Mouse (Mus musculus) liver, embryonic 11.5 days (tissue): Measurements from ENCODE around the gene Uso1. TPM values are rescaled to one million over a fixed set of nuclear protein-coding genes. Genes with fewer than 3 reads are reported as not detected.
"Not testable (repeated sequence)": the region's sequence is repeated elsewhere in the genome, so short reads cannot be mapped to it uniquely, and the experiment has no call there.

Experiments used
- ATAC-seq: fragments of 200-750 bp; cut with Nextera tagmentation; replicated peaks from 2 replicates; pipeline ENCODE4 v1.8.0; 2017; ENCODE audit warnings: moderate number of reproducible peaks, mild to moderate bottlenecking, moderate TSS enrichment, moderate library complexity; ENCODE audit not compliant: low FRiP score
- DNase-seq: peaks from one replicate; pipeline ENCODE4 v3.0.0-alpha.2; 2017; ENCODE audit warnings: low spot score
- H3K27ac ChIP-seq: fragments of 300-500 bp; sonication (generic); 2 replicates; pipeline ENCODE4 v1.5.1; 2014; ENCODE audit warnings: mild to moderate bottlenecking, low read depth, low read length, control low read depth
- H3K27me3 ChIP-seq: fragments of 300-500 bp; sonication (generic); replicated peaks from 2 replicates; pipeline ENCODE4 v1.6.1; 2014; ENCODE audit warnings: low read length, mixed read lengths; ENCODE audit not compliant: control insufficient read depth, insufficient read depth
- H3K36me3 ChIP-seq: fragments of 300-500 bp; sonication (generic); 2 replicates; pipeline ENCODE4 v1.6.1; 2014; ENCODE audit warnings: mild to moderate bottlenecking, low read length, moderate library complexity, mixed read lengths; ENCODE audit not compliant: control insufficient read depth, insufficient read depth
- H3K4me1 ChIP-seq: fragments of 300-500 bp; sonication (generic); replicated peaks from 2 replicates; pipeline ENCODE4 v1.6.1; 2014; ENCODE audit warnings: low read length, mixed read lengths; ENCODE audit not compliant: control insufficient read depth, insufficient read depth
- H3K4me2 ChIP-seq: fragments of 300-500 bp; sonication (generic); 2 replicates; pipeline ENCODE4 v1.6.1; 2014; ENCODE audit warnings: mild to moderate bottlenecking, control low read depth, moderate library complexity
- H3K4me3 ChIP-seq: fragments of 300-500 bp; sonication (generic); 2 replicates; pipeline ENCODE4 v1.5.1; 2014; ENCODE audit warnings: low read depth, low read length, control low read depth
- H3K9ac ChIP-seq: fragments of 300-500 bp; sonication (generic); 2 replicates; pipeline ENCODE4 v1.6.1; 2014; ENCODE audit warnings: low read depth, low read length, control low read depth
- H3K9me3 ChIP-seq: fragments of 300-500 bp; sonication (generic); 2 replicates; pipeline ENCODE4 v1.6.1; 2016; ENCODE audit warnings: low read length, inconsistent platforms, mixed read lengths; ENCODE audit not compliant: control insufficient read depth
- WGBS: fragments of 180-500 bp; shearing (Covaris S2); extraction: QIAGEN DNeasy Blood & Tissue Kit; methylation state at CpG from one replicate; pipeline ENCODE4 v1.1.7; 2014; 5-methylcytosine and 5-hydroxymethylcytosine counted together
- polyA plus RNA-seq: library from polyadenylated mRNA; unstranded; fragments of >200 nt; fragmentation: Nextera tagmentation; extraction: Ambion mirVana; gene quantifications from 2 replicates; pipeline ENCODE4 v1.2.1, GENCODE M21; 2014

The Uso1 gene
- polyA plus RNA-seq, 1 experiment from 2014 or later: 26.9 TPM

DNA sequence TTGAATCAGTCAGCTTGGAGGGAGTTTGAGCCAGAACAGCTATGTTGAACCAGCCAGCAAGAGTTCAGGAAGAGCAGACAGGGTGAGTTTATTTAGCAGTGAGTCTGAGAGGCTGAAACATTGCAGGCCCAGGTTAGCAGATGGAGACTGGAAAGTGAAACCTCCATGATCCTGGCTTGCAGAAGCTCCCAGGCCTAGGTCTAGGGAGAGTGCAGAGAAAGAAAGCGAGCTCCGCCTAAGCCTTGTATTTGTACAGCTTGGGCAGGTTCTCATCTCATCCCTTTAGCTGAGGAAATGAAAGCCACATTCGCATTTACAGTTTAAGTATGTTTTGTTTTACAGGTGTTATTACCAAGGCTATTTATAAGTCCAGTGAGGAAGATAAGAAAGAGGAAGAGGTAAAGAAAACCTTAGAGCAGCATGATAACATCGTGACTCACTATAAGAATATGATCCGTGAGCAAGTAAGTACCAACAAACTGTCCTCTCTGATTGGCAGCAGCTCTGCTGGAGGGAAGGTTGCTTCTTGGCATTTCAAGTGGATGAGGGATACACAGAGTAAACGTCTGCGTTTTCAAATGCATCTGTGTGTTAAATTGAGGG, 51.2 kb downstream of the Uso1 start:
- ATAC-seq (no peak), DNase-seq (no peak)
- H3K9me3 ChIP-seq: no peaks in the 10 kb centered on the region; the same call in 1 of the 2 replicates
- H3K27me3 ChIP-seq: no peaks in the 10 kb centered on the region
- H3K4me2 ChIP-seq: no peak overlapping the region
- H3K27ac ChIP-seq: no peak overlapping the region
- peaks cover 29% of the 10 kb centered on the region for H3K36me3 ChIP-seq
- H3K4me1 ChIP-seq: no peaks in the 10 kb centered on the region
- H3K4me3 ChIP-seq: no peak overlapping the region
- H3K9ac ChIP-seq: no peak overlapping the region
- 93% methylated on average over 7 of the region's 7 CpGs for WGBS

DNA sequence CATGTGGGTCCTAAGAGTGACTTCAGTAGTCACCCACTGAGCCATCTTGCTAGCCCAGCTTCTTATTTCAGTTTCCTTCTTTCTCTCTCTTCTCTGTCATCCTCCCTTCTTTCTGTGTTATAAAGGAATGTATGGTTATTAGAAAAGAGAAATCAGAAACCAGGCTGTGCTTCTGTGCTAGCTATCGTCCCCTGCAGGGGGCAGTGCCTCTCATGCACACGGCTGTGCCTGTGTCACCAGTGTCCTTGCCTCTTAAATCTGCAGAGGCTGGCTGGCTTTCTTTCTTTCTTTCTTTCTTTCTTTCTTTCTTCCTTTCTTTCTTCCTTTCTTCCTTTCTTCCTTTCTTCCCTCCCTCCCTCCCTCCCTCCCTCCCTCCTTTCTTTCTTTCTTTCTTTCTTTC, 58.0 kb downstream of the Uso1 start:
- H3K4me3 ChIP-seq, H3K4me1 ChIP-seq, DNase-seq, H3K27me3 ChIP-seq, H3K9me3 ChIP-seq, H3K9ac ChIP-seq, ATAC-seq, H3K27ac ChIP-seq, H3K4me2 ChIP-seq: not testable (repeated sequence)
- H3K36me3 ChIP-seq: peaks cover 32% of the 10 kb centered on the region
- 68% methylated on average over 2 of the region's 2 CpGs for WGBS

DNA sequence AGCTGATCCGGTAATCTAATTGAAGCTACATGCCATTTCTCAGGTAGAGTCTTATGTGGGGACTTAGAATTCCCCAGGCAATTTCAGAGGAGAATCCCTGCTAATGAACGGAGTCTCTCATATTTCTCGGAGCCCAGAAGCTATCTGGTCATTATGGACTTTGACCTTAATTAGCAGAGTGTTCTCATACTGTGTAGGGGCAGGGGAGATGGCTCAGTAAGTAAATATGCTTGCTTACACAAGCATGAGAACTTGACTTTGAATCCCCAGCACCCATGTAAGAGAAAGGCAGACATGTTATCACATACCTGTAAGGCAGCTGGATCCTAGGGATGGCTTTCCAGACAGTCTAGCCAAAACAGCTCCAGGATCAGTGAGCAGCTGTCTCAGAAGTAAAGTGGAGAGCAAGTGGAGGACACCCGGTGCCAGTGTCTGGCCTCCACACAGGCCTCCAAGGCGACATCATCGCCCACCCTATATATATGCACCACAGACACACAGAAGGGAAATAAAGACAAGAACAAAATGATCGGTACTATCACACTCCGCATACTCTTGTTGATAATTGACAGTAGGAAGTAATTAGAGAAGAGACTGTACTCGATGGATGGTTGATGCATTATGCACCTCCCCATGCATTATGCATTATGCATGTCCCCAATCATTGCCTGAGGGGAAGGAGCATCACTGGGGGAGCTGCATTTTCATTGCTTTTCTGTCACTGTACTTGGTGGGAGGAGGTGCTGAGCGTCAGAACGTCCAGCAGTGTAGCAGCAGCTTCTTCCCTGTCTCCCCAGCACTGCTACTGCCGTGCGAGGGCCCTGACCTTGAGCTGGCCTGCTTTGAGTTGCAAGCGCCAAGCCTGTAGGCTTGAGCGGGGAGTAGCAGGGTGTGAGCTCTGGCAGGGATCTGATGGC, 59.4 kb downstream of the Uso1 start:
- DNase-seq: no peak
- H3K9me3 ChIP-seq: no peaks in the 10 kb centered on the region
- 89% methylated on average over 15 of the region's 15 CpGs for WGBS
- no peak for ATAC-seq
- H3K4me2 ChIP-seq: no peak overlapping the region
- no peak overlapping the region for H3K27ac ChIP-seq
- H3K27me3 ChIP-seq: no peaks in the 10 kb centered on the region
- H3K4me1 ChIP-seq: no peaks in the 10 kb centered on the region
- H3K9ac ChIP-seq: no peak overlapping the region
- no peak overlapping the region for H3K4me3 ChIP-seq
- peaks cover 38% of the 10 kb centered on the region for H3K36me3 ChIP-seq

DNA sequence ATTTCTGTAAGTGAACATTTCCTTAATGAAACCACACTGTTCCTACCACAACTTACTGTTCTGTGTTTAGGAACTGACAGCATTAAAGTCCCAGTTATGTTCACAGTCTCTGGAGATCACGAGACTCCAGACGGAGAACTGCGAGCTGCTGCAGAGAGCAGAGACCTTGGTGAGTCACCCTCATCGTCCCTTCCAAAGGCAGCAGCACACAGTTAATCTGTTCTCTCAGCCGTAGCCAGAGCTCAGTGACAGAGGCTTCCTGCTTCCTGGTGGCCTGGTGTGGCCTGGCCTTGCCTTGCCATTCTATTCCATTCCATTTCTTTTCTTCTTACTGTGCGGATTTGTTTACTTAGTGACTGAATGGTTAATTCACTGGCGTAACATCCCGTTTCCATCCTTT, 60.5 kb downstream of the Uso1 start:
- ATAC-seq (no peak), DNase-seq (no peak)
- Histone ChIP-seq H3K27ac (no peak overlapping the region), H3K4me2 (no peak overlapping the region), H3K4me1 (no peaks in the 10 kb centered on the region), H3K9me3 (no peaks in the 10 kb centered on the region), H3K36me3 (peaks cover 35% of the 10 kb centered on the region), H3K27me3 (no peaks in the 10 kb centered on the region), H3K4me3 (no peak overlapping the region), H3K9ac (no peak overlapping the region)
- WGBS: 85% methylated on average over 8 of the region's 8 CpGs

DNA sequence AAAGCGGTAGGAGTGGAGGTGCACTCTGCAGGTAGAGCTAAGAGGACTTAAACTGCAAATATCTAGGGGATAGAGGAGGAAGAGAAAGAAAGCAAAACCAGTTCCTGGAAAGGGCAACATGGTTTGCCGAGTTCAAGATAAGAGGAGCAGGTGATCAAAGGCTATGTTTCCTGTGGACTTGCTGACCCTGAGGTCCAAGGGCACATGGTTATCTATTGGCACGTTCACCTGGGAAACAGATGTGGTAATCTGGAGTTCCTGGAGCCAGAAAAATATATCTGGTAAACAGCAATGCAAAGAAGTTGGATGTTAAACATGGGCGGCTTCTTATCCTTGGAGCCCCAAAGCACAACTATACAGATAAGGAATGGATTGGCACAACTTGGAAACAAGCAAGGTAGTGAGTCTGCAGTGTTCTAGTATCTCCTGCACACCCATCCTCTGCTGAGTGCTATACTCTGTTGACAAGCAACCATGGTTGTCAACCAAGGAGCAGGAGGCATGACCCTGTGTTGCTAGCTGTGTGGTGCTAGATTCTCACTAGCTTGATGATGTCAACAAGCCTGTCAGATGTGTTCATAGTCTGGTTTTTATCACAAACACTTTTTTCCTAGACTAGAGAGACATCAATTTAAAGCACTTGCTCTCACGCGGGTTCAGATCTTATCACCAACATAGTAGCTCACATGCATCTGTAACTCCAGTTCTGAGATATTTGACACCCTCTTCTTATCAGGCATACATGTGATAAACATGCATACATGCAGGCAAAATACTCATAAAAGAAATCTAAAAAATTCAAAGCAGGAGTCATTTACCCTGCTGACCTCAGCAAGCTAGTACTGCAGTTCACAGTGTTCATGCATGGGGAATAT, 66.7 kb downstream of the Uso1 start:
- 59% methylated on average over 6 of the region's 6 CpGs for WGBS
- Histone ChIP-seq H3K27me3 (no peaks in the 10 kb centered on the region), H3K36me3 (peaks cover 11% of the 10 kb centered on the region; the same call in 1 of the 2 replicates), H3K4me1 (peaks cover 4% of the 10 kb centered on the region), H3K4me3 (no peak overlapping the region), H3K9ac (no peak overlapping the region), H3K4me2 (no peak overlapping the region), H3K9me3 (no peaks in the 10 kb centered on the region), H3K27ac (no peak overlapping the region)
- ATAC-seq: peak; percentile 41; the same call in 1 of the 2 replicates
- no peak for DNase-seq

DNA sequence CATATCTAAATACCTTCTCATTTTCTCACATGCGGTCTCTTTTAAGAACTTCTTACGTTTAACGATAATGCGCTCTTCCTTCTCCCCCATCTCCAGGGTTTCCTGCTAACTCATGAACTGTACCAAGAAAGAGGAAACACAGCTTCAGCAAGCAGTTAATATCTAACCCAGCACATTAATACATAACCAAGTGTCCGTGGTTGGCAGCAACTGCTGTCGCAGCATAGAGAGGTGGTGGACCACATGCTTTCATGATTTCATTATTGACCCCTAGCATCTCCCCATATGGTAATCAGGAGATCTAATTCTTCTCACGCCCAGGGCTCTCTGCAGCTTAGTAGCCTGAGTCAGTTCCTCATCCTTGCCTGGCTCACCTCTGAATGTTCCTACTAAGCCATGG, 67.4 kb downstream of the Uso1 start:
- ATAC-seq (no peak), DNase-seq (no peak)
- peaks cover 4% of the 10 kb centered on the region for H3K4me1 ChIP-seq
- 78% methylated on average over 7 of the region's 7 CpGs for WGBS
- no peak overlapping the region for H3K4me3 ChIP-seq
- no peaks in the 10 kb centered on the region for H3K9me3 ChIP-seq
- no peak overlapping the region for H3K9ac ChIP-seq
- no peaks in the 10 kb centered on the region for H3K27me3 ChIP-seq
- H3K36me3 ChIP-seq: peaks cover 10% of the 10 kb centered on the region; the same call in 1 of the 2 replicates
- H3K27ac ChIP-seq: no peak overlapping the region
- no peak overlapping the region for H3K4me2 ChIP-seq

DNA sequence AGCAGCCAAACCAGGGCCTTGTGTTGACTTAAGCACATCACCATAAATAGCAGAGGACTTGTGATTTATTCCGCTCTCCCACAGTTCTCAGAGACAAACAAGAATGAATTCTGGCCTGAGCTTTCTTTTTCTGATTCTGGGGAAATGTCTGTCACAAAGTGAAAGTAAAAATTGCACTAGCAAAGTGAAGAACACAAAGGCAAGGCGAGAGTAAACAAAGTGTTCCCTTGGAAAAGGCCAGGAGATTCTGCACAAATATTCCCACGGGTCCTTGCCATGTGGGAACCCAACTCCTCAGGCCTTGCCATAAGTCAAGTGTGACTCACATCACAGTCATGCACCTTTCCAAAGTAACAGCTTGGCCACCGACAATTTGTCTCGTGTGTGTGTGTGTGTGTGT, 68.0 kb downstream of the Uso1 start:
- no peak overlapping the region for H3K27ac ChIP-seq

DNA sequence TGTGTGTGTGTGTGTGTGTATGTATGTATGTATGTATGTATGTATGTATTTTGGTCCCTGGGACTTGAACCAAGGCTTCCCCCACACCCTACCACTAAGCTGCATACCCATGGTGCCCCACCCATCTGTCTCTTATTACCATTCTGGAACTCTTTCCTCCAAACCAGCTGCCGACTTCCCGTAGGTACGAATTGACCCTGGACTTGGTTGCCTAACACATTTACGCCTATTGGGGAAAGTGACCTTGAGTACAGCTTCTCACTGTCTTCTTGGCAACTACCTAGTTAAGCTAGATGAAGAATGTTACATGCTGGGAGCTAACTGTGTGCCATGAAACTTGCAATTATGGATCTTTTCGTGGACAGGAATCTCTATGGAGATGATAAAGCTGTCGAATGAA, 68.4 kb downstream of the Uso1 start:
- H3K36me3 ChIP-seq: peaks cover 2% of the 10 kb centered on the region; the same call in 1 of the 2 replicates
- H3K9ac ChIP-seq: no peak overlapping the region
- H3K27ac ChIP-seq: no peak overlapping the region
- no peaks in the 10 kb centered on the region for H3K9me3 ChIP-seq
- H3K4me3 ChIP-seq: no peak overlapping the region
- no peak overlapping the region for H3K4me2 ChIP-seq
- WGBS: 88% methylated on average over 6 of the region's 6 CpGs
- ATAC-seq (no peak), DNase-seq (no peak)
- peaks cover 4% of the 10 kb centered on the region for H3K4me1 ChIP-seq
- H3K27me3 ChIP-seq: no peaks in the 10 kb centered on the region

More for the DNA sequence above, 68.0 kb downstream of the Uso1 start:
- Histone ChIP-seq H3K4me2 (no peak overlapping the region), H3K36me3 (peaks cover 6% of the 10 kb centered on the region; the same call in 1 of the 2 replicates), H3K27me3 (no peaks in the 10 kb centered on the region), H3K4me3 (no peak overlapping the region), H3K4me1 (peaks cover 4% of the 10 kb centered on the region), H3K9me3 (no peaks in the 10 kb centered on the region), H3K9ac (no peak overlapping the region)
- ATAC-seq: no peak
- WGBS: 90% methylated on average over 5 of the region's 5 CpGs
- DNase-seq: no peak
